Mouse (Mus musculus): ENCODE measurements at regions not wholly inside any gene's neighbourhood (a gene's known extent, or its start where the extent isn't known, plus 50 kb on each side); places are given as distances from the start of the nearest gene placed in this dataset.

DNA sequence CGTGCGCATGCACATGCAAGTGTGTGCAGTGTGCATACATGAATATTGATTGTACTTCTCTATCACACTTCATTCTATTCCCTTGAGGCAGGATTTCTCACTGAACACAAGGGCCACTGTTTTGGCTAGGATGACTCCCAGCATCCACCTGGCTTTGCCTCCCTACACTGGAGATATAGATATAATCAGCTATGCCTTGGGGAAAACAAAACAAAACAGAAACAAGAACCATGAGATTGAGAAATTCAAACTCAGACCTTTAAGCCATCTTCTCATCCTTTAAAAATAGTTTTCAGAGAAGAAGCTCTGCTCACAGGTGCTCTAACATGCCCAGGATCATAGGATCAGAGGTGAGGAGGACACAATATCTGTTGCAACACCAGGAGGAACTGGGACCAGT lies 469.6 kb upstream of the Tbl1xr1 start:
- TF ChIP-seq CTCF (IDR thresholded peaks at IDR 0.05; ENCODE audit: low read depth) (no peak), EP300 (IDR thresholded peaks at IDR 0.05; ENCODE audit: low read depth) (no peak)

Data from heart, postnatal 0 days (tissue).